Comparison of ENCODE assay signal across 14 mouse cellular contexts in the genomic region with DNA sequence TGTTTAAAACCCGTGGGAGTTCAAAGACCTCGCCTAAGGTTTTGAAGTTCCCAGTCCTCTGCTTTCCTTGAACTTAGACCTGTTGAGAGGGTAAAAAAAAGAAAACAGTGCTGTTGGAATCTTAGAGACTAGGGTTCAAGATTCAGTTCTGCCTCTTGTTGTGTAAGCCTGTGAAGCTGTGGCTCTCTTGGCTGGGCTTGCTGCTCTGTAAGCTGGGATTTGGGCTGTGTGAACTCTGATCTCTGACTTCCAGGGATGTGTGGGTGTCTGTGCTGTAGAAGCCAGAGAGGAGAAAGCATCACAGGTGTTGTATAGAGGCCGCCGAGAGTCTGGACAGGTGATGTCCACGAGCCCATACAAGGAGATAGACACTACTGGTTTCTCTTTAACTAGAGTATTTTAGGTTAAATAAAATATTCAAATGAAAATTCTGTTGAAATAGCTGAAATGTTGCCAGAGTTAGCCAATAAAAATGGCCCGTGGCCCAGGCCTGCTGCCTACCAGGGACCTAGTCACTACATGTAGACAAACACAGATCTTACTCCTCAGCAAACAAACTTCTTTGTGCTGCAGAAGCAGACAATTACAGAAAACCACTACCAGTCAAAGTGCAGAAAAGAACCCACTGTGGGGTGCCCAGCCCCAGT.
DNase-seq lines count a peak whose midpoint lies in the region; ATAC-seq lines count a peak whose summit lies in the region.
"Had no signal": no experiment of that assay in that cellular context is flagged by ENCODE, and none has a peak within 500 bp of the region (broad histone marks: within the 10 kb centered on the region; RNA-seq: fewer than 3 reads in every experiment).

No protein-coding gene starts in this region.

- H3K27me3 ChIP-seq in kidney, embryonic 15.5 days, result no peaks in the 10 kb centered on the region
- H3K27me3 ChIP-seq in embryonic facial prominence, embryonic 10.5 days (replicated peaks; ENCODE audit: low read depth, poor library complexity, severe bottlenecking), result no peaks in the 10 kb centered on the region; the same call in 1 of the 2 replicates
- H3K27me3 ChIP-seq: embryonic facial prominence, embryonic 13.5 days; midbrain, embryonic 12.5 days had no signal

- H3K4me2 ChIP-seq in kidney, embryonic 15.5 days, result no peak overlapping the region
- H3K4me2 ChIP-seq: embryonic facial prominence, embryonic 13.5 days; midbrain, embryonic 12.5 days had no signal

- no peak for ATAC-seq in kidney, embryonic 15.5 days (replicated peaks; ENCODE audit: low FRiP score)
- ATAC-seq: forebrain, embryonic 16.5 days had no signal

- H3K9me3 ChIP-seq in kidney, embryonic 15.5 days (replicated peaks), result no peaks in the 10 kb centered on the region
- no peaks in the 10 kb centered on the region for H3K9me3 ChIP-seq in embryonic facial prominence, embryonic 10.5 days
- H3K9me3 ChIP-seq: embryonic facial prominence, embryonic 13.5 days; G1E; midbrain, embryonic 12.5 days had no signal

- H3K27ac ChIP-seq in kidney, embryonic 15.5 days, result no peak overlapping the region
- H3K27ac ChIP-seq in embryonic facial prominence, embryonic 10.5 days (replicated peaks), result no peak overlapping the region
- H3K27ac ChIP-seq: embryonic facial prominence, embryonic 13.5 days; midbrain, embryonic 12.5 days had no signal

- peaks cover 33% of the 10 kb centered on the region for H3K4me1 ChIP-seq in kidney, embryonic 15.5 days
- peaks cover 26% of the 10 kb centered on the region for H3K4me1 ChIP-seq in embryonic facial prominence, embryonic 10.5 days
- H3K4me1 ChIP-seq: midbrain, embryonic 12.5 days had no signal

- H3K36me3 ChIP-seq in kidney, embryonic 15.5 days, result no peaks in the 10 kb centered on the region
- H3K36me3 ChIP-seq in embryonic facial prominence, embryonic 10.5 days (replicated peaks), result no peaks in the 10 kb centered on the region; the same call in 1 of the 2 replicates
- H3K36me3 ChIP-seq: G1E; midbrain, embryonic 12.5 days had no signal

- no peak overlapping the region for H3K4me3 ChIP-seq in kidney, embryonic 15.5 days (replicated peaks)
- no peak overlapping the region for H3K4me3 ChIP-seq in embryonic facial prominence, embryonic 10.5 days
- H3K4me3 ChIP-seq: embryonic facial prominence, embryonic 13.5 days; midbrain, embryonic 12.5 days had no signal

- no peak overlapping the region for H3K9ac ChIP-seq in kidney, embryonic 15.5 days
- H3K9ac ChIP-seq: midbrain, embryonic 12.5 days had no signal

- WGBS in kidney, embryonic 15.5 days, result 55% methylated on average over 6 of the region's 6 CpGs
- 76% methylated on average over 6 of the region's 6 CpGs for WGBS in embryonic facial prominence, embryonic 10.5 days

- DNase-seq in adrenal gland, postnatal 14 days, result peak; percentile 59
- DNase-seq in adrenal gland, adult 8-10 months, result no peak
- peak; percentile 69 for DNase-seq in kidney, adult 9 months
- DNase-seq in heart, adult 9 months (ENCODE audit: low spot score in 2 of 2), result peak; percentile 23 to 52
- peak; percentile 76 for DNase-seq in lung, postnatal 36 days
- DNase-seq in embryonic facial prominence, embryonic 10.5 days (ENCODE audit: low spot score), result no peak
- no peak for DNase-seq in cerebellum, adult 11 months
- DNase-seq: cerebellum, adult 2 months; thymus, postnatal 4 days had no signal

Comparison
In these comparisons a context has a peak if more than half of its experiments do, and no peak if none do; other contexts are left out.
1. DNase-seq: peak in adrenal gland, postnatal 14 days (single experiment), kidney, adult 9 months (single experiment), heart, adult 9 months (2 of 2) and lung, postnatal 36 days (single experiment); none in adrenal gland, adult 8-10 months (single experiment), embryonic facial prominence, embryonic 10.5 days (single experiment) and cerebellum, adult 11 months (single experiment).